Comparison of ENCODE assay signal across 9 mouse cellular contexts in genomic region chr7:29071169-29071891, GRCm38 (mm10). TPM values are rescaled to one million over a fixed set of nuclear protein-coding genes. Genes with fewer than 3 reads are reported as not detected.
A peak's percentile ranks its signal among the peaks of the same experiment; 100 is the strongest.
DNase-seq lines count a peak whose midpoint lies in the region; ATAC-seq and TF ChIP-seq lines count a peak whose summit lies in the region.
"Had no signal": no experiment of that assay in that cellular context is flagged by ENCODE, and none has a peak within 500 bp of the region (broad histone marks: within the 10 kb centered on the region; RNA-seq: fewer than 3 reads in every experiment).

No protein-coding gene starts in this region.

- no peak for TF ChIP-seq POLR2A in brain, embryonic 14.5 days (IDR thresholded peaks at IDR 0.05; ENCODE audit: borderline replicate concordance, extremely low read depth, insufficient read depth, insufficient read length, poor library complexity, severe bottlenecking)

- no peak overlapping the region for H3K27ac ChIP-seq in heart, embryonic 10.5 days
- no peak overlapping the region for H3K27ac ChIP-seq in limb, embryonic 13.5 days

- no peaks in the 10 kb centered on the region for H3K9me3 ChIP-seq in heart, embryonic 10.5 days
- H3K9me3 ChIP-seq in limb, embryonic 13.5 days, result no peaks in the 10 kb centered on the region

- intact Hi-C loops in heart, postnatal 10 days (cut with DNase I), result no loop called here

- H3K9ac ChIP-seq in limb, embryonic 13.5 days, result peak overlapping the region; percentile 45; the same call in 1 of the 2 replicates

- H3K4me3 ChIP-seq in heart, embryonic 10.5 days, result peak overlapping the region; percentile 55
- peak overlapping the region; percentile 45 for H3K4me3 ChIP-seq in limb, embryonic 13.5 days
- H3K4me3 ChIP-seq: erythroblast, embryonic 14.5 days had no signal

- H3K27me3 ChIP-seq in heart, embryonic 10.5 days (ENCODE audit: insufficient read depth, poor library complexity, severe bottlenecking), result peaks cover 90% of the 10 kb centered on the region
- peaks cover 27% of the 10 kb centered on the region for H3K27me3 ChIP-seq in limb, embryonic 13.5 days

- peak overlapping the region; percentile 77 for H3K4me2 ChIP-seq in limb, embryonic 13.5 days (replicated peaks)

- no peak for DNase-seq in heart, embryonic 10.5 days (ENCODE audit: low spot score)
- no peak for DNase-seq in heart, postnatal 10 days
- peak; percentile 99 for DNase-seq in brain, embryonic 14.5 days (ENCODE audit: low read depth)
- peak; percentile 41 for DNase-seq in right cerebral cortex, postnatal 25 days
- DNase-seq in thymus, postnatal 0 days (ENCODE audit: low spot score), result no peak
- no peak for DNase-seq in gastrocnemius, postnatal 4 days (ENCODE audit: low spot score in 2 of 2)

- peaks cover 16% of the 10 kb centered on the region for H3K4me1 ChIP-seq in heart, embryonic 10.5 days
- H3K4me1 ChIP-seq in limb, embryonic 13.5 days, result peaks cover 7% of the 10 kb centered on the region; the same call in 1 of the 2 replicates

- WGBS in heart, embryonic 10.5 days, result 6% methylated on average over 42 of the region's 42 CpGs
- WGBS in limb, embryonic 13.5 days, result 8% methylated on average over 42 of the region's 42 CpGs

- no peak for TF ChIP-seq CTCF in brain, embryonic 14.5 days (IDR thresholded peaks at IDR 0.05; ENCODE audit: borderline replicate concordance, extremely low read depth, insufficient read depth, insufficient read length)

- peak; percentile 7 to 29; a peak in 2 of 4 replicates for ATAC-seq in hematopoietic stem cell, adult 5-6 weeks (replicated peaks in 1 of 2; ENCODE audit: insufficient read depth in 1 of 2, low FRiP score in 2 of 2, low TSS enrichment in 1 of 2, low read depth in 1 of 2, poor library complexity in 2 of 2, severe bottlenecking in 2 of 2)
- ATAC-seq in limb, embryonic 13.5 days (ENCODE audit: low FRiP score, low read depth), result peak; percentile 75

- no peaks in the 10 kb centered on the region for H3K36me3 ChIP-seq in heart, embryonic 10.5 days
- H3K36me3 ChIP-seq in limb, embryonic 13.5 days, result no peaks in the 10 kb centered on the region; the same call in 1 of the 2 replicates

RNA-seq across cellular contexts. Expression of gene Ryr1, which starts 53.6 kb away (rescaled TPM):
- polyA plus RNA-seq in heart, embryonic 10.5 days (2016; fragmentation: Nextera tagmentation; extraction: Ambion mirVana), result 0.20 and 0.73 TPM in 2 replicates
- total RNA-seq in heart, postnatal 10 days (2021), result under 1 TPM in 1 of 2 experiments, not detected in 1; 0.07 TPM
- polyA plus RNA-seq in brain, embryonic 14.5 days (2012; rRNA removed), result 6.3 and 9.1 TPM in 2 replicates
- 0.19 and 0.25 TPM in 2 replicates for total RNA-seq in hematopoietic stem cell, adult 5-6 weeks (2017)
- 7.9 and 8.5 TPM in 2 replicates for polyA plus RNA-seq in limb, embryonic 13.5 days (2015; fragmentation: Nextera tagmentation; extraction: Ambion mirVana)
- 0.16 and 0.19 TPM in 2 replicates for polyA plus RNA-seq in thymus, postnatal 0 days (2015; fragmentation: Nextera tagmentation; extraction: Ambion mirVana)
- 100 to 1,000 TPM; 420 to 483 TPM for total RNA-seq in gastrocnemius, postnatal 4 days (2021)

Comparison
In these comparisons a context has a peak if more than half of its experiments do, and no peak if none do; other contexts are left out.
1. DNase-seq: peak in brain, embryonic 14.5 days (single experiment) and right cerebral cortex, postnatal 25 days (single experiment); none in heart, embryonic 10.5 days (single experiment), heart, postnatal 10 days (0 of 2), thymus, postnatal 0 days (single experiment) and gastrocnemius, postnatal 4 days (0 of 2).